Mouse (Mus musculus) heart, adult 18-20 months (tissue): ENCODE data around the gene Rorb. TPM values are rescaled to one million over a fixed set of nuclear protein-coding genes. Genes with fewer than 3 reads are reported as not detected.

Experiments
- DNase-seq, 2 experiments: peaks; one replicate each; pipeline ENCODE4 v3.0.0; 2021 to 2022; ENCODE audit warnings: mixed read lengths in 1 of 2
- total RNA-seq, 2 experiments: library from RNA; stranded (reverse); gene quantifications; 2 replicates each; pipeline ENCODE4 v1.2.3; 2021

Gene Rorb
- total RNA-seq, 2 experiments from 2014 or later: 0.42 to 0.51 TPM

DNA sequence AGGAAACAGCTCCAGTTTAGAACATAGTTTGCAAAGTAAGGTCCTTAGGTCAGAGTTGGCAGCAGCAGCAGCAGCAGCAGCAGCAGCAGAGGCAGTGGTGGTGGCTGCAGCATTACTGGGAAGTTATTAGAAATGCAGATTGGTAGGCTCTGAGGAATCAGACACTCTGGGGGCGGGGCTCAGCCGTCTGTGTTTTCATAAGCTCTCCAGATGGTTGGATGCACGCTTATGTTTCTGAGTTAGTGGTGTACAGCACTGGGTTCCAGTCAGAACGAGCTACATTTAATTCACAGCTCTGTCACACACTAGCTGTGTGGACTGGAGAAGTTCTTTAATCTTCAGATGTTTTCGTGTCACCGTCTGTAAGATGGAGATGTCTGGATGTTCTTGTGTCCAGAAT lies 105.9 kb downstream of the Rorb start:
- DNase-seq: no peak

DNA sequence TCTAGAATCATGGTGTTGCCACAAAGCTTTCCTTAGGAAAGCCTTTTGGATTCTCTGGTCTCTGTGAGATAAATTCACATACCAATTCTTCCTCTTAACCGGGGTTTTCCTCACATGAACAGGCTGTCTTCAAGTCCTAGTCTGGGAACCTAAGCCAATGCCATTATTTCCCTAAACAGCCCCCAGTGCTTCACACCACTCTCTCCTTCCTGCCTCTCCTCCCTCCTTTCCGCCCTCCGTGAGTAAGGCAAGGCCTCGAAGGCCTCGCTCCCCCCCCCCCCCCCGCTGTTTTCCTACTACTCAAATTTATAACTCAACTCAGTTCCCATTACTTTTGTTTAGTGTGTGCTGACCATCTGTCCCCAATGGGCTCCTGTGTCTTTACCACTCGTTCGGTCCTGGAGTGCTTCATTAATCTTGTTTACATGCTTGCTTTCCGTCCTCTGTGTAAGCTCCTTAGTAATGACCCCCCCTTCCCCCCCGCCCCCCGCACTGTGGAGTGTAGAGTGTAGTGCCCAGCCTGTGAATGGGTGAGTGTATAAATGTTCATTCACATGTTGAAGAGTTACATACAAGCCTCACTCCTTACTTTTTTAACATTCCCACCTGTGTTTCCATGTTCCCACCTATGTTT lies 106.9 kb downstream of the Rorb start:
- no peak for DNase-seq

GRCm38 (mm10) chr19:18998966-18999365 lies 112.0 kb downstream of the Rorb start:
- DNase-seq: no peak

DNA sequence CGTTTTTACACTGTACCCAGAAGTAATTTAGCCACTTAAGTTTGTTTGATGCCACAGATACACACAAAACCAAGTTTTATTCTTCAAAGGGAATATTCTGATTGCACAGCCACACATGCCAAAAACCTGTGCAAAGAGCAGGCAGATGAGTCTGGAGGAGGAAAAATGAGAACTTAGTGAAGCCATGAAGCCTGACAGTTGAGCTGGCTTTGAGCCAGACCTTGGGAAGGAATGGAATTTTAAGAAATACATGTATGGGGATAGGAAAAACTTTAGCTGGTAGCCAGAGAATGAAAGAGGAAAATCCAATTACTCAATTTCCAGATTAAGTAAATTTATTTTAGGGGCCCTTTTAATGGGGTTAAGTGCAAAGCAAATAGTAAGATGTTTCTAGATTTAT lies 113.3 kb downstream of the Rorb start:
- DNase-seq: no peak

- DNase-seq: no peak
These were observed 131.0 kb downstream of the Rorb start for GRCm38 (mm10) chr19:18979996-18980395.

GRCm38 (mm10) chr19:18974796-18975660 lies 136.0 kb downstream of the Rorb start:
- DNase-seq: peak; percentile 3 to 29

DNA sequence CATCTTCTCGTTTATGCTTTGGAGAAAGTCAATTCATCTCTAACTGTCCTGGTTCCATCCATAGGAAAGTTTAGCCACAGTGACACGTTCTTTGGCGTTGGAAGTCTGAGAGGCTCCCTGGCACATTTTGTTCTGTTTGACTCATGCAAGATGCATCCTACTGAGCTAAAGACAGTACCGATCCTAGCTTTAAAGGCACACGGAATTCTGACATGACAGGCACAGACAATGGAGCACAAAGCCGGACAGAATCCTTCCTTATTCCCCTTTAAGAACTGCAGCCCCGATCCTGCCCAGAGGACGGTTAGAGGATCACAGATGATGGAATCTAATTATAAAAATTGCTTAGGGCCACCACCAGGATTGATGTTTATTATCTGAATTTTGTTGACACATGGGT lies 141.6 kb downstream of the Rorb start:
- DNase-seq: no peak

DNA sequence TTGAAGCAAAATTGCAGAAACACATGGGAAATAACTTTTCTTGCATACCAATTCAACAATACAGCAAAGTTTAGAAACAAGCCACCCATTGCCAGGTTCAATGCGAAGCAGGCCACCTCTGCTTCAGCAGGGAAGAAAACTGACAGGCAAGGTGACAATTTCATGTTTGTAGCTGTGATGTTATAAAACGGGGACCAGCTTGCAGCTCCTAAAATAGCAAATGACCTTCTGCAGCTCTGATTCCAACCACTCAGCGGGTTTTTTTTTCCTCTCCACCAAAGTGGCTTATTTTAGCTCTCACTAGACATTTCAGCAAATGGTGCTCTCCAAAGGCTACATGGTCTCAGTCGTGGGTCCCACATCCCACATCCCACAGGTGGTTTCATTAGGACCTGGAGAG lies 143.7 kb downstream of the Rorb start:
- peak; percentile 2 to 3 for DNase-seq

GRCm38 (mm10) chr19:18959862-18960261 lies 151.1 kb downstream of the Rorb start:
- no peak for DNase-seq

GRCm38 (mm10) chr19:18952806-18953205 lies 158.2 kb downstream of the Rorb start:
- no peak for DNase-seq

- no peak for DNase-seq
These were observed 163.8 kb downstream of the Rorb start for GRCm38 (mm10) chr19:18947193-18947592.

GRCm38 (mm10) chr19:18945265-18945664 lies 165.7 kb downstream of the Rorb start:
- DNase-seq: no peak

GRCm38 (mm10) chr19:18941391-18941790 lies 169.6 kb downstream of the Rorb start:
- DNase-seq: no peak

GRCm38 (mm10) chr19:18911755-18912340 lies 199.1 kb downstream of the Rorb start:
- peak in 1 of 2 experiments; percentile 1 for DNase-seq

GRCm38 (mm10) chr19:18909641-18910040 lies 201.4 kb downstream of the Rorb start:
- DNase-seq: no peak

DNA sequence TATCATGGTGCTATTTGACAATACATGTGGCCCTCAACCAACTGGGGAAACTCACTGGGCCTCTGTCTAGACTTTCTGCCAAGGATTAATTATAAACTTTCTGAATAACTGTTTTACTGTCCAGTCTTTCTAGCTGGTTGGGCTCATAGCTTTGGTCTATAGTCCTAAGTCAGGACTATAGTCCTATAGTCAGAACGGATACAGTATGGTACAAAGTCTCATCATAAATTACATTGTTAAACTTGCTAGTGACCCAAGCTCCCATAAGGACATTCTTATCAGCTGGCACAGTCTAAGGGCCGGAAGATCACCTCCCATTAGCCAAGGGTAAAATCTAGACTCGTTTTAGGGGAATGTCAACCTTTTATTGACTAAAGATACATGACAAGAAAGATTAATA lies 205.5 kb downstream of the Rorb start:
- DNase-seq: no peak

DNA sequence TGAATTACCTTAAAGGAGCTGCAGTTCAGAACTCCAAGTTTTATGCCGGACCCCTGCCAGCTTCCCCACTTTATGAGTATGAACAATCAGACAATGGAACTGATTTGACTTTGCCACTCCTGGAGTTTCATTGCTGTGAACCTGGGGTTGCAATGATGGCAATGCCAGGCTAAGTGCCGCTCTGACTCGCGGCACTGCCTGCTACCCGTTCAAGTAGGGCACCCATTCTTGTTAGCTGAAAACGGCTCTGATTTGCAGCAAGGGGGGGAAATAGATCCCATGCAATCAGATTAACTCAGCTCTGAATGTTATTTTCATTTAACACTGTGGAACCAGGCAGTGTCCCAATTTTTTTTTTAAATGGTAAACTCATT lies 208.3 kb downstream of the Rorb start:
- DNase-seq: no peak

DNA sequence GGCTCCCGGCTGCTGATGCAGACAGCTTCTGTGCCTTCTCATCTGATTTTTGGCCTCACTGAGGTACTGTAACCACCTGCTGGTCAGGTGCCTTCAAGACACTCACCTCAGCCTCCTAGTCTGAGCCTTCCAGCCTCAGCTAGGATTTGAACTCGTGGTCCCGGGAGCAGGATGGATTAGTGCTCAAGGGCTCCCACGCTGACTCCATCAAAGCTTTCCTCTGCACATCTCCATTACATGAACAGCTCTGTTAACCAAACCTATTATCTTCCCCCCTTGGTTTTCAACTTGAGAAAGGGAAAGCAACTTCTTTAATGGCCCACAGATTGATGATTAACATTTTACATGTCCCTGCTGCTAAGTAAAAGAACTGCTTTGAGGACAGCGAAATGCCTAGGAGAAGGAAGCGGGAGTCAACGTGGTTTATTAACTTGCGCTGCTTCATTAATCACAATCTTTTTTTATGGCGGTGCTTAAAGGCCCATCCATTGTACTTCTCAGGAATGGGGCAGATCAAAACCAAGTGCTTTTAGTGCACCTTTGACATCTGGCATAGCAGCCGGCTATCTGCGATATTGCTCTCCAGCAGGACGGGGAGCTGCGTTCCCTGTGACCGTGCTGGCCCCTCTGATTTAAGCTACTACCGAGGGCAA lies 208.8 kb downstream of the Rorb start:
- no peak for DNase-seq

- no peak for DNase-seq
These were observed 212.8 kb downstream of the Rorb start for GRCm38 (mm10) chr19:18898238-18898637.

- DNase-seq: no peak
These were observed 220.8 kb downstream of the Rorb start for GRCm38 (mm10) chr19:18890216-18890615.

GRCm38 (mm10) chr19:18889632-18890031 lies 221.4 kb downstream of the Rorb start:
- DNase-seq: no peak

DNA sequence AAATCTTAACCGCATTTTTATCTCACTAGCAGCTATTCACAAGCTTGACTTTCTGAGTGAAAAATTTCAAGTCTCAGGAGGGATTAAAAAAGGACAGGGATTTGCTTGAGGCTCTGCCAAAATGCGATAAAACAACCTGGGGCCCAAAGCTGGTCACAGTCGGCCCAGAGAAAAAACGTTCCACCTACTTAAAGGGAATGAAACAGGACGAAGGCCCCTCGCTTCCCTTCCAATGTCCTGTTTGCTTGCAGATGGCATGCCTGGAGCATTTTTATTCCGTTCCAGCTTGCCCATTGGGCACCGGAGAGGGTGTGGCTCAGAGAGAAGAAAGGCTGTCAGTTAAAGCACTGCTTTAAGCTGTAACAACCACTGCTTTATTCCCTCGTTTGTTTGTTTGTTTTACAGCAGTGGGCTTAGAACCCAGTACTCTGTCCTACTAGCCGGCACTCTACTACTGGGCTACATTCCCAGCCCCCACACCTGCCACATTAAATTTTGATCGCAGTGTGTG lies 221.8 kb downstream of the Rorb start:
- DNase-seq: peak in 1 of 2 experiments; percentile 3
